8 mouse cellular contexts compared by ENCODE assay signal in genomic region chr11:21091428-21092405, GRCm38 (mm10). TPM values are rescaled to one million over a fixed set of nuclear protein-coding genes. Genes with fewer than 3 reads are reported as not detected.
DNase-seq lines count a peak whose midpoint lies in the region; ATAC-seq and TF ChIP-seq lines count a peak whose summit lies in the region.

No protein-coding gene starts in this region.

- peak overlapping the region; percentile 96 for H3K9ac ChIP-seq in hindbrain, postnatal 0 days (replicated peaks; ENCODE audit: low read length)

- peak overlapping the region; percentile 83 for H3K4me3 ChIP-seq in gastrocnemius, adult 2 months
- peak overlapping the region; percentile 74 for H3K4me3 ChIP-seq in hindbrain, postnatal 0 days (ENCODE audit: low read length)

- no peaks in the 10 kb centered on the region for H3K27me3 ChIP-seq in hindbrain, postnatal 0 days (ENCODE audit: insufficient read depth, low read length)

- peaks cover 6% of the 10 kb centered on the region; the same call in 1 of the 2 replicates for H3K4me1 ChIP-seq in hindbrain, postnatal 0 days (ENCODE audit: insufficient read depth, low read length)

- intact Hi-C loops in gastrocnemius, adult 2 months (cut with DNase I), result loop anchor here (5.0 kb wide), 1 partner anchor 146 kb away; the partner anchor contains the start of gene Vps54
- intact Hi-C loops in left cerebral cortex, postnatal 4 days (cut with DNase I), result loop anchor here (5.0 to 10.0 kb wide), 2 partner anchors 54 to 177 kb away; no protein-coding TSS in a partner anchor

- peak; percentile 43 for ATAC-seq in hindbrain, postnatal 0 days

- TF ChIP-seq CTCF in gastrocnemius, adult 2 months (IDR thresholded peaks at IDR 0.05), result peak; percentile 25
- TF ChIP-seq CTCF in hindbrain, postnatal 0 days (IDR thresholded peaks at IDR 0.05; ENCODE audit: low read depth), result no peak

- peak overlapping the region; percentile 59 for H3K4me2 ChIP-seq in hindbrain, postnatal 0 days (ENCODE audit: low read depth, low read length)

- WGBS in hindbrain, postnatal 0 days, result under 1% methylated on average over 84 of the region's 99 CpGs

- DNase-seq in layer of hippocampus, adult 11-12 months (ENCODE audit: low spot score), result peak; percentile 59
- DNase-seq in layer of hippocampus, adult 9-10 months (ENCODE audit: low spot score), result no peak
- DNase-seq in cerebellum, postnatal 25 days, result peak; percentile 73 to 80
- DNase-seq in gastrocnemius, adult 2 months, result peak; percentile 82
- DNase-seq in hindbrain, postnatal 0 days (ENCODE audit: low spot score), result peak; percentile 77
- DNase-seq in left cerebral cortex, postnatal 4 days, result peak; percentile 64
- peak; percentile 62 for DNase-seq in mesoderm, embryonic 11.5 days (ENCODE audit: low read depth, low spot score)
- DNase-seq in spleen, adult 12 weeks (ENCODE audit: low spot score), result peak; percentile 54

- H3K27ac ChIP-seq in gastrocnemius, adult 2 months, result peak overlapping the region; percentile 99
- H3K27ac ChIP-seq in hindbrain, postnatal 0 days, result peak overlapping the region; percentile 99

- H3K9me3 ChIP-seq in hindbrain, postnatal 0 days (ENCODE audit: low read length), result no peaks in the 10 kb centered on the region

- H3K36me3 ChIP-seq in hindbrain, postnatal 0 days (ENCODE audit: insufficient read depth, low read length), result no peaks in the 10 kb centered on the region

RNA-seq across cellular contexts. Expression of gene Peli1, which starts 0.6 kb away (rescaled TPM):
- total RNA-seq in gastrocnemius, adult 2 months (2021), result 10 to 100 TPM; 12.0 to 12.1 TPM
- total RNA-seq in hindbrain, postnatal 0 days (2014; rRNA removed), result 38.1 and 41.2 TPM in 2 replicates
- 46.5 and 47.1 TPM in 2 replicates for polyA plus RNA-seq in hindbrain, postnatal 0 days (2015; fragmentation: Nextera tagmentation; extraction: Ambion mirVana)
- total RNA-seq in left cerebral cortex, postnatal 4 days (2021), result 10 to 100 TPM; 69.3 to 72.1 TPM
